Mouse (Mus musculus): ENCODE data around the gene Cacng8. TPM values are rescaled to one million over a fixed set of nuclear protein-coding genes. Genes with fewer than 3 reads are reported as not detected.

The Cacng8 gene
- polyA plus RNA-seq, 1 experiment, result not detected

GRCm38 (mm10) chr7:3447026-3447425 is 56.5 kb downstream of the Cacng8 start:
- TF ChIP-seq CTCF (IDR thresholded peaks at IDR 0.05; ENCODE audit: control insufficient read depth, insufficient read depth, low read length) (no peak), POLR2A (IDR thresholded peaks at IDR 0.05; ENCODE audit: borderline replicate concordance, control insufficient read depth, low read depth, low read length) (no peak)
- WGBS, result 61% methylated on average over 4 of the region's 4 CpGs
- peaks cover 3% of the 10 kb centered on the region; the same call in 1 of the 2 replicates for H3K4me1 ChIP-seq (ENCODE audit: control insufficient read depth, insufficient read depth, low read length)
- H3K4me3 ChIP-seq (replicated peaks; ENCODE audit: control insufficient read depth, low read depth, low read length), result no peak overlapping the region
- no peak overlapping the region for H3K27ac ChIP-seq (ENCODE audit: control insufficient read depth, insufficient read depth, low read depth, low read length, poor library complexity)

GRCm38 (mm10) chr7:3448737-3449454 is 58.4 kb downstream of the Cacng8 start:
- 27% methylated on average over 15 of the region's 15 CpGs for WGBS
- H3K4me3 ChIP-seq (replicated peaks; ENCODE audit: control insufficient read depth, low read depth, low read length), result no peak overlapping the region
- no peak overlapping the region for H3K27ac ChIP-seq (ENCODE audit: control insufficient read depth, insufficient read depth, low read depth, low read length, poor library complexity)
- TF ChIP-seq POLR2A (IDR thresholded peaks at IDR 0.05; ENCODE audit: borderline replicate concordance, control insufficient read depth, low read depth, low read length), result no peak
- peak; percentile 76 for TF ChIP-seq CTCF (IDR thresholded peaks at IDR 0.05; ENCODE audit: control insufficient read depth, insufficient read depth, low read length)
- peaks cover under 1% of the 10 kb centered on the region; the same call in 1 of the 2 replicates for H3K4me1 ChIP-seq (ENCODE audit: control insufficient read depth, insufficient read depth, low read length)

GRCm38 (mm10) chr7:3450671-3451070 is 60.2 kb downstream of the Cacng8 start:
- TF ChIP-seq CTCF (IDR thresholded peaks at IDR 0.05; ENCODE audit: control insufficient read depth, insufficient read depth, low read length), result no peak
- no peak for TF ChIP-seq POLR2A (IDR thresholded peaks at IDR 0.05; ENCODE audit: borderline replicate concordance, control insufficient read depth, low read depth, low read length)
- no peak overlapping the region for H3K4me3 ChIP-seq (replicated peaks; ENCODE audit: control insufficient read depth, low read depth, low read length)
- H3K4me1 ChIP-seq (ENCODE audit: control insufficient read depth, insufficient read depth, low read length), result no peaks in the 10 kb centered on the region; the same call in 1 of the 2 replicates
- no peak overlapping the region for H3K27ac ChIP-seq (ENCODE audit: control insufficient read depth, insufficient read depth, low read depth, low read length, poor library complexity)
- WGBS, result 64% methylated on average over 5 of the region's 5 CpGs

GRCm38 (mm10) chr7:3451161-3451560 is 60.7 kb downstream of the Cacng8 start:
- Histone ChIP-seq H3K4me1 (ENCODE audit: control insufficient read depth, insufficient read depth, low read length) (no peaks in the 10 kb centered on the region; the same call in 1 of the 2 replicates), H3K4me3 (replicated peaks; ENCODE audit: control insufficient read depth, low read depth, low read length) (no peak overlapping the region), H3K27ac (ENCODE audit: control insufficient read depth, insufficient read depth, low read depth, low read length, poor library complexity) (no peak overlapping the region)
- WGBS, result 67% methylated on average over 6 of the region's 6 CpGs
- no peak for TF ChIP-seq CTCF (IDR thresholded peaks at IDR 0.05; ENCODE audit: control insufficient read depth, insufficient read depth, low read length)
- no peak for TF ChIP-seq POLR2A (IDR thresholded peaks at IDR 0.05; ENCODE audit: borderline replicate concordance, control insufficient read depth, low read depth, low read length)

GRCm38 (mm10) chr7:3452821-3453485 is 62.5 kb downstream of the Cacng8 start:
- Histone ChIP-seq H3K4me3 (replicated peaks; ENCODE audit: control insufficient read depth, low read depth, low read length) (no peak overlapping the region), H3K4me1 (ENCODE audit: control insufficient read depth, insufficient read depth, low read length) (no peaks in the 10 kb centered on the region; the same call in 1 of the 2 replicates), H3K27ac (ENCODE audit: control insufficient read depth, insufficient read depth, low read depth, low read length, poor library complexity) (no peak overlapping the region)
- TF ChIP-seq POLR2A (IDR thresholded peaks at IDR 0.05; ENCODE audit: borderline replicate concordance, control insufficient read depth, low read depth, low read length) (no peak), CTCF (IDR thresholded peaks at IDR 0.05; ENCODE audit: control insufficient read depth, insufficient read depth, low read length) (no peak)
- WGBS, result 76% methylated on average over 12 of the region's 12 CpGs

- Histone ChIP-seq H3K4me3 (replicated peaks; ENCODE audit: control insufficient read depth, low read depth, low read length) (no peak overlapping the region), H3K27ac (ENCODE audit: control insufficient read depth, insufficient read depth, low read depth, low read length, poor library complexity) (no peak overlapping the region), H3K4me1 (ENCODE audit: control insufficient read depth, insufficient read depth, low read length) (no peaks in the 10 kb centered on the region; the same call in 1 of the 2 replicates)
- WGBS, result 71% methylated on average over 10 of the region's 11 CpGs
- TF ChIP-seq POLR2A (IDR thresholded peaks at IDR 0.05; ENCODE audit: borderline replicate concordance, control insufficient read depth, low read depth, low read length) (no peak), CTCF (IDR thresholded peaks at IDR 0.05; ENCODE audit: control insufficient read depth, insufficient read depth, low read length) (no peak)
Measured at GRCm38 (mm10) chr7:3453486-3454183, 63.2 kb downstream of the Cacng8 start.

GRCm38 (mm10) chr7:3457111-3457840 is 66.8 kb downstream of the Cacng8 start:
- Histone ChIP-seq H3K4me1 (ENCODE audit: control insufficient read depth, insufficient read depth, low read length) (no peaks in the 10 kb centered on the region; the same call in 1 of the 2 replicates), H3K4me3 (replicated peaks; ENCODE audit: control insufficient read depth, low read depth, low read length) (no peak overlapping the region), H3K27ac (ENCODE audit: control insufficient read depth, insufficient read depth, low read depth, low read length, poor library complexity) (no peak overlapping the region)
- WGBS, result 87% methylated on average over 10 of the region's 10 CpGs
- no peak for TF ChIP-seq CTCF (IDR thresholded peaks at IDR 0.05; ENCODE audit: control insufficient read depth, insufficient read depth, low read length)
- TF ChIP-seq POLR2A (IDR thresholded peaks at IDR 0.05; ENCODE audit: borderline replicate concordance, control insufficient read depth, low read depth, low read length), result no peak

Data from bone marrow, adult 2 months (tissue).